Mouse (Mus musculus) thymus, adult 2 months (tissue): ENCODE measurements around the gene Lama5.

ENCODE experiments used
- CTCF ChIP-seq: fragments of 200-500 bp; IDR thresholded peaks from 2 replicates; pipeline ENCODE4 v1.5.1; 2012; ENCODE audit warnings: mild to moderate bottlenecking, control low read depth, low read length, moderate library complexity, borderline replicate concordance; ENCODE audit not compliant: control insufficient read depth, poor library complexity, insufficient read depth; ENCODE audit errors: extremely low read depth
- POLR2A ChIP-seq: fragments of 200-500 bp; IDR thresholded peaks from 2 replicates; pipeline ENCODE4 v1.6.1; 2012; ENCODE audit warnings: mild to moderate bottlenecking, low read length, control low read depth, moderate library complexity; ENCODE audit not compliant: control insufficient read depth, poor library complexity, insufficient read depth; ENCODE audit errors: extremely low read depth

GRCm38 (mm10) chr2:180251838-180252237 lies 26.2 kb upstream of the Lama5 start:
- TF ChIP-seq POLR2A (no peak), CTCF (no peak)
